Mouse (Mus musculus) limb, embryonic 12.5 days (tissue): Measurements from ENCODE around the gene Ssna1. TPM values are rescaled to one million over a fixed set of nuclear protein-coding genes. Genes with fewer than 3 reads are reported as not detected.

ENCODE experiments used
- ATAC-seq: fragments of 200-750 bp; cut with Nextera tagmentation; 2 replicates; pipeline ENCODE4 v1.8.0; 2017; ENCODE audit warnings: low read depth, moderate TSS enrichment; ENCODE audit not compliant: insufficient number of reproducible peaks, insufficient read depth, low FRiP score, low TSS enrichment
- H3K27ac ChIP-seq: fragments of 300-500 bp; sonication (generic); 2 replicates; pipeline ENCODE4 v1.5.1; 2016; ENCODE audit warnings: mild to moderate bottlenecking, moderate library complexity
- H3K27me3 ChIP-seq: fragments of 300-500 bp; sonication (generic); 2 replicates; pipeline ENCODE4 v1.6.1; 2016; ENCODE audit warnings: mild to moderate bottlenecking, moderate library complexity
- H3K36me3 ChIP-seq: fragments of 300-500 bp; sonication (generic); 2 replicates; pipeline ENCODE4 v1.6.1; 2016; ENCODE audit warnings: mild to moderate bottlenecking, moderate library complexity
- H3K4me1 ChIP-seq: fragments of 300-500 bp; sonication (generic); replicated peaks from 2 replicates; pipeline ENCODE4 v1.6.1; 2016
- H3K4me2 ChIP-seq: fragments of 300-500 bp; sonication (generic); 2 replicates; pipeline ENCODE4 v1.6.1; 2016; ENCODE audit warnings: mild to moderate bottlenecking, moderate library complexity
- H3K4me3 ChIP-seq: fragments of 300-500 bp; sonication (generic); replicated peaks from 2 replicates; pipeline ENCODE4 v1.5.1; 2016; ENCODE audit warnings: mild to moderate bottlenecking
- H3K9ac ChIP-seq: fragments of 300-500 bp; sonication (generic); replicated peaks from 2 replicates; pipeline ENCODE4 v1.6.1; 2016; ENCODE audit warnings: mild to moderate bottlenecking, moderate library complexity
- H3K9me3 ChIP-seq: fragments of 300-500 bp; sonication (generic); 2 replicates; pipeline ENCODE4 v1.6.1; 2016; ENCODE audit warnings: mild to moderate bottlenecking, moderate library complexity
- WGBS: fragments of 180-500 bp; shearing (Covaris S2); methylation state at CpG from one replicate; pipeline ENCODE4 v1.1.7; 2016; 5-methylcytosine and 5-hydroxymethylcytosine counted together
- polyA plus RNA-seq: library from polyadenylated mRNA; unstranded; fragments of >200 nt; fragmentation: Nextera tagmentation; extraction: Ambion mirVana; gene quantifications from 2 replicates; pipeline ENCODE4 v1.2.1, GENCODE M21; 2016

Gene Ssna1
- polyA plus RNA-seq, 1 experiment from 2014 or later = 218 TPM

GRCm38 (mm10) chr2:25228995-25229530, 43.2 kb downstream of the Ssna1 start:
- 0 out of 2 replicates have a peak, but pooled peaks cover 5% of the 10 kb centered on the region for H3K4me1 ChIP-seq
- no peak overlapping the region for H3K4me3 ChIP-seq
- no peak overlapping the region for H3K27ac ChIP-seq
- peak overlapping the region; percentile 44 for H3K4me2 ChIP-seq
- H3K27me3 ChIP-seq = peaks cover 42% of the 10 kb centered on the region
- 68% methylated on average over 6 of the region's 6 CpGs for WGBS
- H3K9ac ChIP-seq = no peak overlapping the region
- no peaks in the 10 kb centered on the region for H3K9me3 ChIP-seq
- H3K36me3 ChIP-seq = no peaks in the 10 kb centered on the region
- ATAC-seq = no peak

- Histone ChIP-seq H3K27ac (no peak overlapping the region; the same call in 1 of the 2 replicates), H3K9ac (no peak overlapping the region)
- no peak for ATAC-seq
These were observed 43.8 kb downstream of the Ssna1 start for GRCm38 (mm10) chr2:25228431-25228889.

GRCm38 (mm10) chr2:25227406-25227805, 44.8 kb downstream of the Ssna1 start:
- no peaks in the 10 kb centered on the region for H3K9me3 ChIP-seq

More at GRCm38 (mm10) chr2:25228431-25228889, 43.8 kb downstream of the Ssna1 start:
- H3K4me2 ChIP-seq = peak overlapping the region; percentile 44
- peaks cover 10% of the 10 kb centered on the region for H3K4me1 ChIP-seq
- H3K4me3 ChIP-seq = peak overlapping the region; percentile 20; the same call in 1 of the 2 replicates
- peaks cover 2% of the 10 kb centered on the region; the same call in 1 of the 2 replicates for H3K36me3 ChIP-seq
- H3K9me3 ChIP-seq = no peaks in the 10 kb centered on the region
- WGBS = 1% methylated on average over 7 of the region's 7 CpGs
- H3K27me3 ChIP-seq = peaks cover 36% of the 10 kb centered on the region

GRCm38 (mm10) chr2:25226864-25227263, 45.4 kb downstream of the Ssna1 start:
- no peak overlapping the region for H3K4me3 ChIP-seq
- H3K9ac ChIP-seq = no peak overlapping the region
- peaks cover 15% of the 10 kb centered on the region for H3K4me1 ChIP-seq
- no peaks in the 10 kb centered on the region for H3K9me3 ChIP-seq
- H3K27ac ChIP-seq = no peak overlapping the region
- no peak overlapping the region for H3K4me2 ChIP-seq
- 80% methylated on average over 5 of the region's 5 CpGs for WGBS
- peaks cover 21% of the 10 kb centered on the region for H3K27me3 ChIP-seq
- ATAC-seq = no peak
- peaks cover 14% of the 10 kb centered on the region for H3K36me3 ChIP-seq

More at GRCm38 (mm10) chr2:25227406-25227805, 44.8 kb downstream of the Ssna1 start:
- 88% methylated on average over 4 of the region's 4 CpGs for WGBS
- no peak for ATAC-seq
- Histone ChIP-seq H3K4me3 (no peak overlapping the region), H3K27ac (no peak overlapping the region), H3K27me3 (peaks cover 26% of the 10 kb centered on the region), H3K9ac (no peak overlapping the region), H3K36me3 (peaks cover 10% of the 10 kb centered on the region; the same call in 1 of the 2 replicates), H3K4me1 (peaks cover 15% of the 10 kb centered on the region), H3K4me2 (no peak overlapping the region)

- H3K27ac ChIP-seq = peak overlapping the region; percentile 96
- peaks cover 11% of the 10 kb centered on the region for H3K27me3 ChIP-seq
- H3K4me2 ChIP-seq = peak overlapping the region; percentile 58
- peaks cover 15% of the 10 kb centered on the region for H3K4me1 ChIP-seq
- no peak overlapping the region for H3K9ac ChIP-seq
- WGBS = 76% methylated on average over 8 of the region's 8 CpGs
- H3K4me3 ChIP-seq = peak overlapping the region; percentile 87
- H3K36me3 ChIP-seq = peaks cover 21% of the 10 kb centered on the region
- ATAC-seq = no peak
- no peaks in the 10 kb centered on the region for H3K9me3 ChIP-seq
These were observed 46.3 kb downstream of the Ssna1 start for GRCm38 (mm10) chr2:25225811-25226379.

- H3K4me3 ChIP-seq = peak overlapping the region; percentile 87
- peaks cover 15% of the 10 kb centered on the region for H3K4me1 ChIP-seq
- peak overlapping the region; percentile 64 for H3K9ac ChIP-seq
- peak overlapping the region; percentile 58 for H3K4me2 ChIP-seq
- no peaks in the 10 kb centered on the region for H3K9me3 ChIP-seq
- WGBS = 2% methylated on average over 41 of the region's 41 CpGs
- peak overlapping the region; percentile 96 for H3K27ac ChIP-seq
- ATAC-seq = peak; percentile 98
- peaks cover 21% of the 10 kb centered on the region for H3K36me3 ChIP-seq
- 0 out of 2 replicates have a peak, but pooled peaks cover 7% of the 10 kb centered on the region for H3K27me3 ChIP-seq
These were observed 47.2 kb downstream of the Ssna1 start for GRCm38 (mm10) chr2:25224766-25225752.

- Histone ChIP-seq H3K27me3 (0 out of 2 replicates have a peak, but pooled peaks cover 2% of the 10 kb centered on the region), H3K27ac (peak within 1 kb of the TSS; percentile 96), H3K9ac (peak within 1 kb of the TSS; percentile 80), H3K4me3 (peak within 1 kb of the TSS; percentile 87), H3K4me2 (peak within 1 kb of the TSS; percentile 92), H3K4me1 (peaks cover 15% of the 10 kb centered on the region), H3K9me3 (no peaks in the 10 kb centered on the region), H3K36me3 (peaks cover 21% of the 10 kb centered on the region)
- WGBS = 0% methylated on average over 17 of the region's 17 CpGs
- ATAC-seq = no peak
These were observed 47.8 kb downstream of the Ssna1 start, which contains the start of gene Tubb4b for GRCm38 (mm10) chr2:25224492-25224765. Gene Tubb4b (minus strand): TSS chr2:25224702.

GRCm38 (mm10) chr2:25223681-25224491, 48.4 kb downstream of the Ssna1 start:
- no peaks in the 10 kb centered on the region for H3K9me3 ChIP-seq
- H3K4me2 ChIP-seq = peak overlapping the region; percentile 92
- peak; percentile 9; the same call in 1 of the 2 replicates for ATAC-seq
- peaks cover 21% of the 10 kb centered on the region for H3K36me3 ChIP-seq
- peak overlapping the region; percentile 87 for H3K4me3 ChIP-seq
- H3K4me1 ChIP-seq = peaks cover 15% of the 10 kb centered on the region
- H3K27me3 ChIP-seq = no peaks in the 10 kb centered on the region
- 1% methylated on average over 53 of the region's 53 CpGs for WGBS
- H3K9ac ChIP-seq = peak overlapping the region; percentile 80
- H3K27ac ChIP-seq = peak overlapping the region; percentile 93

GRCm38 (mm10) chr2:25221331-25221772, 50.9 kb downstream of the Ssna1 start:
- Histone ChIP-seq H3K27me3 (no peaks in the 10 kb centered on the region), H3K9ac (no peak overlapping the region), H3K36me3 (peaks cover 21% of the 10 kb centered on the region), H3K4me2 (no peak overlapping the region), H3K27ac (no peak overlapping the region), H3K4me1 (peaks cover 15% of the 10 kb centered on the region), H3K9me3 (no peaks in the 10 kb centered on the region), H3K4me3 (no peak overlapping the region)
- 63% methylated on average over 5 of the region's 5 CpGs for WGBS
- no peak for ATAC-seq
